Mouse (Mus musculus) CD4-positive helper T cell, adult 2 months (primary cell): ENCODE measurements around the gene 4930523C07Rik.

Experiments used
- DNase-seq: peaks from one replicate; pipeline ENCODE4 v3.0.0-alpha.2; 2012; ENCODE audit warnings: low read depth, missing footprints, low spot score

Gene 4930523C07Rik

DNA sequence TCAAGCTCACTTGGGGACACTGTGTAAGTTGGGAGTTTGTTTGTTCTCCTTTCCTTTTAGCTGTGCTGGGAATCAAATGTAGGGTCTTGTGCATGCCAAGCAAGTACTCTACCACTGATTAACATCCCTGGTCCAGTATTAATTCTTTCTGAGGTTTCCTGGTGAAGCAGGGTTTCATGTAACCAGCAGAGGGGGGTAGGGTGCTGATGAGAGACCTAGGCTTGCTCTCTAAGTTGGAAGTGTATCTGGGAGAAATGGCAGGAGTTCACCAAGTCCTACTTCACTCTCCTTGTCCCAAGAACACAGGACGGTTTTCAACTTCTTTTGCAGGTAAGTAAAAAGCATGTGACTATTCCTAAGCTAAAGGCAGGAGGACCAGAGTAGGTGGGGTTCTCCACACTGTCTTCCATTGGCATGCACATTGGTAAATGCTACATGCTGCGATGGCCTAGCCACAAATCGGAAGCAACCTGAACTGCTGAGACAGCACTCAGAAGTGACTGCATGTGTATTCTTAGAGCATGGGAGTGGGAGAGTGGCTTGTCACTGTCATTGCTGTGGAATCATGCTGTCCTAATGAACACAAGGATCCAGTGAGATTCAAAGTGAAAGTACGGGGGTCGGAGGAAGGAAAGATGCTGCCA, 55.6 kb downstream of the 4930523C07Rik start:
- no peak for DNase-seq

DNA sequence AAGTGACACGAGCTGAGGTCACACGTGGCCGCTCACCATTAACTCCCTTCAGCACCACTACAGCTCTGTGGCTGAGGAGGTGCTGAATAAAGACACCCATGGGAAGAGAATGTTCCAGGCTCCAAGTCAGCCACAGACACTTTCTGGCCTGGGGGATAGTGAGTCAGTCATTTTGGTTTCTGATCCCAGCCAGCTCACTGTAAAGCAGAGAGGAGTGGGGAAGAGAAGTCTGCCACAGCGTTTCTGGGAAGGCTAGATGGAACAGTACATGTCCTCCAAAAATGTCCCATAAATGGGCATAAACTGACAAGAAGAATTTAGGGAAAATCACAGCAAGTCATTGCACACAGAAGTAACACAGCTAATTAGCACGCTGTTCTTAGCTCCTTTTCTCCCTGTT, 56.8 kb downstream of the 4930523C07Rik start:
- no peak for DNase-seq

DNA sequence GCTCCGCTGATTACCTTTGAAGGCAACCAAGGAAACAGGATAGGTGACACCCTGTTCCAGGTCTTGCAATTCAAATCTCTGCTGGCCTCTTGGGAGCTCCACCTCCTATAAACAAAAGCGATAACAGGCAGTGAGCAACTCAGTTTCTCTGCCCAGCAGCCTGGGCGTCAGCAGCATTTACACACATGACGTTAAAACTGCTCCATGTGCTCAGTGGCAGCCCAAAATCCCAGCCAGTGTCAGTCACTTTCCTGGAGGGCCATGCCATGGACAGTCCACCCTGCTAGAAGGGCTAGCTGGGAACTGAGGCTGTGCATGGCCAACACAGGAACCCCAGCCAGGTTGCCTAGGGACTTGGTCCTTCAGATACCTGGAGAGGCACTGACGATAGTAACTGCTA, 61.2 kb downstream of the 4930523C07Rik start:
- DNase-seq, result no peak

DNA sequence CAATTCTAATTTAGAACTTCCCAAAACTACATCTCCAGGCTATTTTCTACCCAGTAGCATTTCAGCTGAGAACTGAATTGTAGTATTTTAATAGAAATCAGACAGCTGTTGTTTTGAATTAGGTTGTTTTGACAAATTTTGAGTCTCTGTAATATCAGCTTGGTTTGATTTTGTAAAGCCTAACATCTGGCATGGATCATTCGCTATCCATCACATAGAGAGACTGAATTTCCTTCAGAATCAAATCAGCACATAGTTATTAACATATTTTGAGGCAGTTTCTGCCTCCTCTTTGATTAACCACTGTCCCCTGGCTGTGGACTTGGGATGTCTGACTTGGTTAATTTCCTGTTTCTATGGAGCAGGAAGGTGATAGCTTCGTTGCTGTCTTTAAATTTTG, 64.4 kb downstream of the 4930523C07Rik start:
- no peak for DNase-seq

DNA sequence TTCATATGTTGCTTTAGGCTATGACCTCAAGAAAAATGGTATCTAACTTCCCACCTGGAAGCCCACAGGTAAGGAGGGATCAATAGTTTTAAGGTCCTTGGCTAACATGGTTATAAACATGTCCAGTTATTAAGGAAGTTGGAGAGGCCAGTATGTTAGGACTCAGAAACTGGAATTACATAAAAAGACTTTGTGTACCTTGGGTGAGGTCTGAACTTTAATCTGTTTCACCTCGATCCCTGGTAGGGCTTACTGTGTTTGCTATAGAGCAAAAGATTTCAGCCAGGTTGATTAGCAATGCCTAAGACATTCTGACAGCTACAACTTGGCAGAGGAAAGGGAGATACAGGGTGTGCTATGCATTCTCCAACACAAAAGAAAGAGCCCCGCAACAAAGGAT, 79.8 kb downstream of the 4930523C07Rik start:
- DNase-seq, result no peak
